Mouse (Mus musculus) sigmoid colon, adult 10 weeks (tissue): ENCODE measurements around the gene Nr2c1. TPM values are rescaled to one million over a fixed set of nuclear protein-coding genes. Genes with fewer than 3 reads are reported as not detected.

Experiments
- polyA plus RNA-seq: library from polyadenylated mRNA; stranded (reverse); fragments of 350-450 nt; fragmentation: Illumina TruSeq; extraction: RNeasy Lipid Tissue Mini Kit (QIAGEN cat#74804); gene quantifications from one replicate; pipeline ENCODE4 v1.2.3, GENCODE M21; 2014; ENCODE audit warnings: low read depth, low replicate concordance

Gene Nr2c1
- 20.6 TPM for polyA plus RNA-seq

GRCm38 (mm10) chr10:94147756-94148531 is at the start of gene Nr2c1:
Nr2c1 (plus strand) TSS chr10:94148023.

DNA sequence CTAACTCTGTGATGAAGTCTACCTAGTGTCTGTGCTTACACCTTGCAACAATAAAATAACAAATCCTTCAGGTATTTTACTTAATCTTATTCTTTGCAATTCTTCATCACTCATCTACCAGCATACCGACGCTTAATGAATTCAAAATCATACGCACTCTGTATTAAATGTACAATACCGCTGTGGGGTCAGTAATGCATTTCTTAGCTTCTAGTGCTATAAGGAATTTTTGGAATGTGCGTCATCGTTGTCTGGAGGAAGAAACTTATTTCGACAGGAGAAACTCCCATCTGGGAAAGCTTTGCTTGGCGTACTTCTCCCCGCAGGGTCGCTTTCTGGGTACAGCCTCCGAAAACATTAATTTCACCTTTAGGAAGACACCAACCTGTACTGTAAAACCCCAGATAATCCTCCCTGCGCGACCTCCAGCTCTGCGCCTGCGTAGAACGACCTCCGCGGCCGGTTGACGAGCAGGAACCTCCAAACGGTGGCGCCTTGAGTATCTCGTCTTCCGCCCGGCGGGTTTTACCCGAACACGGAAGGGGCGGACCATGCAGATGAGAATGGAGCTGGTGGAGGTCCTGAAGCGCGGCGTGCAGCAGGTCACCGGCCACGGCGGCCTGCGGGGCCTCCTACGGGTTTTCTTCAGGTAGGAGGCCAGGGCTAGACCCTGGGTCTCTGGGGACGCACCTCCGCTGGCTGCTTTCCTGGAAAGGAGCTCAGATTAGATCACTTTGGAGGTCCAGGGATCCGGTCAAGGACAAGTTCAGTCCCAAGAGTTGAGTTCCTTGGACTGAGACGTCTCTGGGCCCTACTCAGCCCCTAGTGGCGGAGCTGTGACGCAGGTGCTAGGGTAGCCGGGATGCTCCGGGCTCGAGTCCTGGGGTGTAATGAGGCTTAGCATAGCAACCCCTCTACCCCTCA is 50.9 kb downstream of the Nr2c1 start, which contains the start of gene Ndufa12:
Gene Ndufa12, plus strand, starts transcription at position 239 of the 924 bp plus-strand sequence.

Other genes starting within 250 kb of the Nr2c1 start
- gene Vezt, start 112.2 kb upstream of the Nr2c1 start, polyA plus RNA-seq = 9.2 TPM
- 20.3 TPM for gene Fgd6, start 112.0 kb upstream of the Nr2c1 start, polyA plus RNA-seq
- 103 TPM for gene Ndufa12, start 50.7 kb downstream of the Nr2c1 start, polyA plus RNA-seq
- not detected for gene Gm4792, start 150.7 kb downstream of the Nr2c1 start, polyA plus RNA-seq
- gene Tmcc3, start 163.9 kb downstream of the Nr2c1 start, polyA plus RNA-seq = 77.3 TPM